Mouse (Mus musculus) ES-E14 (cell line): ENCODE results near the gene Cacna2d1. TPM values are rescaled to one million over a fixed set of nuclear protein-coding genes. Genes with fewer than 3 reads are reported as not detected.

Experiments used
- DNase-seq: peaks from one replicate; pipeline ENCODE4 v3.0.0-alpha.2; 2013; ENCODE audit warnings: low read depth, low spot score
- H3K27ac ChIP-seq: 2 replicates; pipeline ENCODE4 v1.5.1; 2012; ENCODE audit warnings: low read depth, mild to moderate bottlenecking, low read length, moderate library complexity, mixed read lengths; ENCODE audit not compliant: poor library complexity, insufficient read depth, severe bottlenecking
- H3K36me3 ChIP-seq: 2 replicates; pipeline ENCODE4 v1.6.1; 2012; ENCODE audit warnings: mild to moderate bottlenecking, low read length, moderate library complexity, mixed read lengths; ENCODE audit not compliant: control insufficient read depth, poor library complexity, insufficient read depth, severe bottlenecking
- H3K4me1 ChIP-seq, 2 experiments: fragments of 150-350 bp in 1 of 2; sonication (generic) in 1 of 2; 2 replicates each; pipeline ENCODE4 v1.6.1; 2012; ENCODE audit warnings: low read length in 2 of 2, mild to moderate bottlenecking in 1 of 2, mixed read lengths in 1 of 2; ENCODE audit not compliant: control insufficient read depth in 2 of 2, insufficient read depth in 2 of 2, poor library complexity in 1 of 2
- H3K4me3 ChIP-seq, 2 experiments: fragments of 150-350 bp in 1 of 2; sonication (generic) in 1 of 2; 2 replicates each; pipeline ENCODE4 v1.5.1; 2012; ENCODE audit warnings: low read length in 2 of 2, low read depth in 1 of 2, mild to moderate bottlenecking in 1 of 2, mixed read lengths in 1 of 2; ENCODE audit not compliant: insufficient read depth in 1 of 2, poor library complexity in 1 of 2, severe bottlenecking in 1 of 2
- H3K9ac ChIP-seq: 2 replicates; pipeline ENCODE4 v1.6.1; 2012; ENCODE audit warnings: low read depth, mild to moderate bottlenecking, low read length, mixed read lengths; ENCODE audit not compliant: poor library complexity, insufficient read depth, severe bottlenecking
- H3K9me3 ChIP-seq: fragments of 150-350 bp; sonication (generic); 2 replicates; pipeline ENCODE4 v1.6.1; 2012; ENCODE audit warnings: low read depth, mild to moderate bottlenecking, low read length; ENCODE audit not compliant: control insufficient read depth, insufficient read depth
- CHD2 ChIP-seq: IDR thresholded peaks from 2 replicates; pipeline ENCODE4 v1.6.1; 2014; ENCODE audit warnings: mild to moderate bottlenecking, low read depth, low read length, inconsistent platforms
- HCFC1 ChIP-seq: IDR thresholded peaks from 2 replicates; pipeline ENCODE4 v1.6.1; 2012; ENCODE audit warnings: low read length, inconsistent platforms, borderline replicate concordance; ENCODE audit not compliant: insufficient read depth
- MAFK ChIP-seq: IDR thresholded peaks from 2 replicates; pipeline ENCODE4 v1.6.1; 2014; ENCODE audit warnings: mild to moderate bottlenecking, low read depth, low read length, inconsistent platforms; ENCODE audit not compliant: insufficient read depth
- ZC3H11A ChIP-seq: IDR thresholded peaks from 2 replicates; pipeline ENCODE4 v1.6.1; 2012; ENCODE audit warnings: low read depth, mild to moderate bottlenecking, inconsistent platforms, low read length, borderline replicate concordance
- ZNF384 ChIP-seq: IDR thresholded peaks from 2 replicates; pipeline ENCODE4 v1.6.1; 2012; ENCODE audit warnings: low read depth, low read length, inconsistent platforms
- in situ Hi-C, 2 experiments: fragments of 600-800 bp; cut with MboI; formaldehyde crosslinking; loops; one replicate each; pipeline ENCODE4 v1.15.1; 2025; ENCODE audit warnings: low sequenced_read_pairs in 2 of 2, inconsistent platforms in 1 of 2; ENCODE audit not compliant: unreplicated experiment in 2 of 2
- total RNA-seq: library from RNA; depleted of rRNA; stranded (reverse); fragments of 300-350 nt; gene quantifications from 2 replicates; pipeline ENCODE4 v1.2.3, GENCODE M21; 2012

The Cacna2d1 gene
- total RNA-seq, 1 experiment = 6.1 TPM

DNA sequence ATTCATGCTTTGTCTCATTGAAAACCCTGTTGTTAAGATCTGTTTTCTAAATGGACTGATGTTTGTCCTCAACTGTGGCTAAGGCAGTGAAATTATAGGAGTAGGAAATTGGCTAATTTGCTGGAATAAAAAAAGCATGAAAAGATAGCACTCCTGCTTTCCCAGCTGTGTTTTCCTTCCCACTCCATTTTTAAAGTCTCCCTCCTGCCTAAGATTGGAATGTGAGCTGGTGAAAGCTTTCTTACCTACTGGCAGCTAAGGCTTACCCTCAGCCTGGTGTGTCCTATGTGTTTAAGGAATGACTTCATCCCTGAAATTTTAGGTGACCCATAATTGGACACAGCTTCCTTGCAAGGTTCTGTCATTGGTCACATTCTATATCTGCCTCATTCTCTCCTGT is 40.2 kb downstream of the Cacna2d1 start:
- no peaks in the 10 kb centered on the region for H3K9me3 ChIP-seq
- no peak overlapping the region for H3K9ac ChIP-seq
- H3K36me3 ChIP-seq = no peaks in the 10 kb centered on the region
- no peaks in the 10 kb centered on the region for H3K4me1 ChIP-seq
- no peak for DNase-seq
- in situ Hi-C loops = no loop called here
- no peak overlapping the region for H3K27ac ChIP-seq
- TF ChIP-seq MAFK = no peak
- TF ChIP-seq ZNF384 = no peak
- TF ChIP-seq CHD2 = no peak
- no peak for TF ChIP-seq HCFC1
- no peak for TF ChIP-seq ZC3H11A
- no peak overlapping the region for H3K4me3 ChIP-seq

DNA sequence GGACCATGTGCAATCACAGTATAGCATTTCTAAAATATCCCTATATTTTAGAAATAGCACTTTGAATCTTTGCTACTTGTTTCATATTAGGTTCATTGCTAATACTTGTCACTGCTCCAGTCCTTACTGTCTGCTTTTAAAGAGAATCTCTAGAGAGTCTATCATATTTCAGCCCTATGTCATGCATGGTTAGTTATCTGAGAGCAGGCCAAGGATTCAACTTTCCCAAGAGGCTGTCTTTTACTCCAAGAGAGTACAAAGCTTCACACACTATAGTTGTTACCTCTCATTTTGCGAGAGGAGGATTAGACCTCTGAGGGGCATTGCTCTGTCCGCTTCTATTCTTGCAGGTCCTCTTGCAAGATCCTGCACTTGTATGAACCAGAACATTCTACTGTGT is 44.7 kb downstream of the Cacna2d1 start:
- H3K9ac ChIP-seq = no peak overlapping the region
- in situ Hi-C loops = no loop called here
- TF ChIP-seq CHD2 = no peak
- no peak for TF ChIP-seq ZNF384
- no peak for TF ChIP-seq ZC3H11A
- TF ChIP-seq MAFK = no peak
- TF ChIP-seq HCFC1 = no peak
- no peaks in the 10 kb centered on the region for H3K9me3 ChIP-seq
- H3K4me1 ChIP-seq = no peaks in the 10 kb centered on the region
- no peak overlapping the region for H3K27ac ChIP-seq
- no peak overlapping the region for H3K4me3 ChIP-seq
- no peak for DNase-seq
- H3K36me3 ChIP-seq = no peaks in the 10 kb centered on the region

DNA sequence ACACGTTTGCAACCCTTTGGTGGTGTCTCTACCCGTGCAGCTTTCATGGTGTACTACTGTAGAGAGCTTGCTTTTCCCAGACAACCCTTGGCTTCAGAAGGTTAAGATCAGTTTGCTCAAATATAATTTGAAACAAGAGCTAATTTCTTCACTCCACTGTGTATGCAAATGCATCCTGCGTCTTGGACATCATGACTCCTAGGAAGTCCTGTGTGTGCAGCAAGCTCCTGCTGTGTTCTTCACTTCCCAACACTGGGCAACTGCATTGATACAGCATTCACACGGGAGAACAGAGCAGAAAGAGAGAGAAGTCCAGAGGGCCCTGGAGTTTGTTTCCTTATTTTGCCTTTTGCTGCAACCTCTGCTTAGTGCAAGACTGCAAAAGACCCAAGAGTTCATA is 48.1 kb downstream of the Cacna2d1 start:
- no peak overlapping the region for H3K27ac ChIP-seq
- no peak overlapping the region for H3K9ac ChIP-seq
- H3K4me3 ChIP-seq = no peak overlapping the region
- in situ Hi-C loops = no loop called here
- TF ChIP-seq ZNF384 (no peak), HCFC1 (no peak), MAFK (no peak), CHD2 (no peak), ZC3H11A (no peak)
- H3K9me3 ChIP-seq = no peaks in the 10 kb centered on the region
- no peaks in the 10 kb centered on the region for H3K36me3 ChIP-seq
- H3K4me1 ChIP-seq = peaks cover 0 to 2% of the 10 kb centered on the region in 2 experiments; a peak in 2 of 4 replicates
- DNase-seq = no peak

DNA sequence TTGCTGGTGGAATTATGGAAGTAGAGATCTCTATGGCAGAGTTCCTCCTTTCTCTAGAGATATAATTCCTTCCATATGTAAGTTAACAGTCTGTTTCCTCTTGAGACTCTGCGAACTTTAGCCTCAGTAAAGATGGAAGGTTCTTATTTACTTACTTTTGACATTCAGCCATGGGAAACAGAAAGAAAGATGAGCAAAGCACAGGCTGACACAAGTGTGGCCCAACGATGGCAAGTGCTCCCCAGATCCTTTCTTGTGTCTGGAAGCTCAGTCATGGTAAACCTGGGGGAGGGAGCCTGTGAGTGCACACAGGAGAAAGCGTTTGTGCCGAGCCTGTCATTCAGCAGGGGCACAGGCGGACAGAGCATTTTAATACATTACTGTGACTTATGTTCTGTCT is 48.9 kb downstream of the Cacna2d1 start:
- TF ChIP-seq ZC3H11A (no peak), HCFC1 (no peak), CHD2 (no peak), ZNF384 (no peak), MAFK (no peak)
- Histone ChIP-seq H3K4me1 (peaks cover 0 to 2% of the 10 kb centered on the region in 2 experiments; a peak in 2 of 4 replicates), H3K9ac (no peak overlapping the region), H3K9me3 (no peaks in the 10 kb centered on the region), H3K27ac (no peak overlapping the region), H3K4me3 (no peak overlapping the region), H3K36me3 (no peaks in the 10 kb centered on the region)
- in situ Hi-C loops = no loop called here
- no peak for DNase-seq

DNA sequence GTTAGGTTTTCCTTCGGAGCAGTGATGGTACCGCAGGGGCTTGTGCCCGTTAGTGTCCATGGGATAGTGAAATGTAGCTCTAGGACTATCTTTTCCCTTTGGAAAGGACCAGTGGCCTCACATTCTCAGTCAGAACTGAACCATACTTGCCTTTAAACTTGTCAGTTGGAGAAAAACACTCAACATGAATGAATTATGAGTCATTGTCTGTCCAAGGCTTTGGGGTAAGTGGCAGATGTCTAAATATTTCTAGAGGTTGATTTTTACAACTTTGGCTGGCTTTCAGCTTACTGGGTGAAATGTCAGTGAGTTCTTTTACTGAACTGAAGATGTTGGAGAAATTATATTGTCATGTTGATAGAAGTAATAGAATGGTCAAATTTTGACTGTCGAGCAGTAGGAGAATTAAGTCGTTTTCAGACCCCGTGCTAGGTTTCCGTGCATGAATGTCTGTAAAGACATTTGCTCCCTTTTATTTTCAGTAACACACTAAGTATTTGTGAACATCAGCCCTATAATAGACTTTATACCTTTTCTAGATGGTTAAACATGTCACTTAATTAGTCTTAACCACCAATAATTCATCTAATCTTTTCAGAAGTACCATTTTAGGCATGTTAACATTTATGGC is 50.9 kb downstream of the Cacna2d1 start:
- Histone ChIP-seq H3K27ac (no peak overlapping the region), H3K4me3 (no peak overlapping the region), H3K4me1 (peaks cover 0 to 2% of the 10 kb centered on the region in 2 experiments; a peak in 2 of 4 replicates), H3K9ac (no peak overlapping the region), H3K36me3 (no peaks in the 10 kb centered on the region), H3K9me3 (no peaks in the 10 kb centered on the region)
- TF ChIP-seq ZNF384 (no peak), MAFK (no peak), HCFC1 (no peak)
- in situ Hi-C loops = no loop called here
- DNase-seq = no peak
